Mouse (Mus musculus): ENCODE data around the gene Sergef.

Gene Sergef

DNA sequence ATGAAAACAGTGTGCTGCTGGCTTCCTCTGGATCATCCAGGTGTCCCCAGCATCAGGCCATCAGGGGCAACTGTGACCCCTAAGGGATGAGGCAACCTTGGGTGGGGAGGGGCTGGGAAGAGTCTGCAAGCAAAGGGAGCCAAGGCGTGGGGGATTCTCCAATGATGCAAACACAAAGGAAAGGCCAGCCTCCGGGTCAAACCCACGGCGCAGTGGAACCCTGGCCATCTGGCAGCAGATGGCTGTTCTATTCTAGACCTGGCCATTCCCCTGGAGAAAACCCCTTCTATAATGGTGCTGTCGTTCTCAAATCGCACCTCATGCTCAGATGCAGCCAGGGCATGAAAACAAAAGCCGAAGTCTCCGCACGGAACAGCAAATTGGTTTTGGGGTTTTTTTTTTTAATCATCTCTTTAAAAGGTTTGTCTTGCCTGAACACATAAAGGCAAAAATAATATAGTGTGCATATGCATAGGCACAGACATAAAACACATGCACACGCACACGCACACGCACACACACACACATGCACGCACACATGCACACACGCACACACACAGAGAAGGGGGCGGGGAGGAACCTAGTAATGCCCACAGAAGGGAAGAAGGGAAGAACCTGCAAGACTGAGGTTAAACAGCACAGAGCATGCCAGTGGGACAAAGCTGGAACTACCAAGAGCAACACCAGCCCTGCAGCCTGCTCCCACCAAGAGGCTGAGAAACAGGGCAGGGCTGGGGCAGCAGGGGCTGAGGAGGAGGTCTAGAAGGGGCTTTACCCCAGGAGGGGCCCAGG is 66.6 kb downstream of the Sergef start:
- DNase-seq: no peak

DNA sequence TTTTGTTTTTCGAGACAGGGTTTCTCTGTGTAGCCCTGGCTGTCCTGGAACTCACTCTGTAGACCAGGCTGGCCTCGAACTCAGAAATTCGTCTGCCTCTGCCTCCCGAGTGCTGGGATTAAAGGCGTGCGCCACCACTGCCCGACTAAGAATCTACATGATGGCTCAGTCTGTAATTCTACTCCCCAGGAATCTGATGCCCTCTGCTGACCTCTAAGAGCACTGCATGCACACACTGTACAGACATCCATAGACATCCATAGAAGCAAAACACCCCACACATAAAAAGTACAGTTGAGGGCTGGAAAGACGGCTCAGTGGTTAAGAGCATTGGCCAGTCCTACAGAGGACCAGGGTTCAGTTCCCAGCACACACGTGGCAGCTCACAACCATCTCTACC is 70.1 kb downstream of the Sergef start:
- peak; percentile 43 for DNase-seq

DNA sequence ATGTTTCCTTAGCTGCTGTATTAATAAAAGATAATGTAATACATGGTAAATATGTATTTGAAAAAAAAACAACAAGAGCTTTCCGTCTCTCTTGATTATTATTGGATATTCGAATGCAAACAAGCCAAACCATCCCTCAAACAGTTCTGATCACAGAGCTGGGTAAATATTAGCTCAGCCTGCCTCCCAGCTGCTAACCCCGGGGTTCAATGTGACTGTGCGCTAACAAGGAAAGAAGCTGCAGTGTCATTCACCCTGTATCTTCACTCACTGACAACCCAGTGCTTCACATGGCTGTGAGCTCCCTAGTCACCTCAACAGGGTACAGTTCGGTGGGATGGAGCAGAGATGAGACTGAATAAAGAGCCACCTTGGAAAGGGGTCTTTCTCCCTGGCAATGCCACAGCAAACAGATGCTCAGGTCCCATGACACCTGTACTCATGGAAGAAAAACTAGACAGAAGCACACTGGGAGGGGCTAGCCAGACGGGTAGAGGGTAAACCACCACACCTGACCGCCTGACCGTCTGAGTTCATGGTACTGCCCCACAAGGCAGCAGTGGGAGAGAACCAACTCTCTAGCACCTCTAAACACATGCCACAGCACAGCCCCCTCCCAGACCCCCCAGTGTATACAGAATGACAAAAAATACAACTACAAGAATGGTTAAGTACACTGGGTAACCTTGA is 73.1 kb downstream of the Sergef start:
- no peak for DNase-seq

DNA sequence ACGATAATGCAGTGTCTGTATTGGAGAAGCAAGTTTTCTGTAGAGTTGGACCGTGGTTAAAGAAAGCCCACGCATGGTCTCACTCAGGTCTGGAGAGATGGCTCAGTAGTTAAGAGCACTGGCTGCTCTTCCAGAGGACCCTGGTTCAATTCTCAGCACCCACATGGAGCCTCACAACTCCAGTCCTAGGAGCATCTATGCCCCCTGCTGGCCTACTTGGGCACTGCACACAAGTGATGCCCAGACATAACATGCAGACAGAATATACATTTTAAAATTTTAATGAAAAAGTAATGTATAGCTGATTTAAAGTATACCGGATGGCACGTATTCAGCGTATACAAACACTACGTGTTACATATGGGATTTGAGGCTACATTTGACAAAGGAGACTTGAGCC is 74.2 kb downstream of the Sergef start:
- DNase-seq: no peak

DNA sequence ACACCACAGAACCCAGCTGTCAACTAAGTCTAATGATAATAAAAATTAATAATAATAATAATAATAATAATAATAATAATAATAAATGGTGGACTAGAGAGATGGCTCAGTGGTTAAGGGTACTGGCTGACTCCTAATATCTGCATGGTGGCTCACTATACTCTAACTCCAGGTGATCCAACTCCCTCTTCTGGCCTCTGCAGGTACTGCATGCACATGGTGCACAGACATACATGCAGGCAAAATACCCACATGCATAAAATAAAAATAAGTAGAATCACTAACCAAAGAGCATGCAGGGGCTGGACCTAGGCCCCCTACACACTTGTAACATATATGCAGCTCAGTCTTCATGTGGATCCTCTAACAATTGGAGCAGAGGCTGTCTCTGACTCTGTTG is 75.8 kb downstream of the Sergef start:
- DNase-seq: no peak

DNA sequence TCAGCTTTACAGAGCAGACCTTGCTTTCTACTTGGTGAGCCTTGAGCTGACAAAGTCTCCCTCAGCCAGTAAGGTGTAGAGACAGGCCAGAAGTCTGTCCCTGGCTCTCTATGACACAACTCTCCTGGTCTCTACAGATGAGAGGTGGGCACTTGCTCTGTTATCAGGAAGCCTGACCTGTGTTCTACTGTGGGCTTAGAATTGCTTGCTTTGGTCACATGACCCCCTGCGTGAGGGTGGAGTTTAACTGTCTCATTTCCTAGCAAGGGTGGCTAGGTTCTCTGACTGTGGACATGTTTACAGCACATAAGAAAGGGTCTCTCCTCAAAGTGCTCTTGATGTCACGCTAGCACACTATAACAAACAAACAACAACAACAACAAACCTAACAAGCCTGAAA is 79.5 kb downstream of the Sergef start:
- no peak for DNase-seq

DNA sequence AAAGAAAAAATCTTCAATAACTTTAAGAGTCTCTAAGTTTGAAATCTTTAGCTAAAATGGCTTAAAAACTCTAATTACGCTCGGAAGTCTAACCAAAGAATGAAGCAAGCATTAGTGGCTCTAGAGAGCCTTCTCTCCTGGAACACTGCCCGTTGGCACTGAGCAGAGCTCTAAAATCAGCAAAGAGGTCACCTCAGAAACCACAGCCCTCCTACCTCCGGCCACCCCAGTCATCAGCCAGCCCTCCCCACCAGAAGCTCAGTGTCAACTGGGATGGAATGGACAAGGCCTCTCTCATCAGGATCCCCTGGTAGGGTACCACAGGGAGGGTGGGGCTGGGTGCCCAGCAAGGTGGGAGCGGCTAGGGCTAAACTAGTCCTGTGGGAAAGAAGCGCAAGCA is 80.0 kb downstream of the Sergef start:
- no peak for DNase-seq

DNA sequence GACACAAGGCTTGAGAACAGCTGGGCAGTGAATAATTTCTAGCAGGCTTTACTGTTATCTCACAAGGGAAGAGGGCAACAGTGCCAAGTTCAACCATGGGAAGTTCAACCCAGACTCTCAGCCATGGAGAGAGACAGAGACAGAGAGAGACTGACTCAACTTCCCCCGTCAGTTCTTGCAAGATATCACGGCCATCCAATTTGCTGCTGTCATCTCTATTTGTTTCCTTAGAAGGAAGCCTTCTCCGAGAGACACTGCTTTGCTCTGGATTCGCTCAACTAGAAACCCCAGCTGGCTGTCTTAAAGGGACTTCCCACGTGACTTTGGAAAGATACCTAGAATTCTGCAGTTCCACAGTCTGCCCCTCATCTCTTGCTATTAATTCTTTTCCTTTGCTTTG is 80.6 kb downstream of the Sergef start:
- DNase-seq: no peak

DNA sequence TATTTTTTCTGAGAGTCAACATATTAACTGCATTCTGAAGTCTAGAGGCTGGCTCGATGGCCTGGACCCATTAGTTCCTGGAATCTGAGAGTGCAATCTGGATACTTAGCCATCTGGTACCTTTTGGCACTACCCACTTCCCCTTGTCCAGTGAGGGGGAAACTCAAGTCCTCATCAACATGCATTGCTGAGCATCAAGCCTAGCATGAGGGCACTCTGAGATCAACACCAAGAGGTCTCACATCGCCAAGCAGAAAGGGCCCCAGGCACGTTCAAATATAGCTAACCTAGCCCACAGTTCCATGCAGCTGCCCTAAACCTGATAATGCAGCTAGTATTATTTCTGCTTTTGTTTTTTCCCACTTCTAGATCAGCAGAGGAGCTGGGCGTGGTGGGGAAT is 81.6 kb downstream of the Sergef start:
- DNase-seq: no peak

DNA sequence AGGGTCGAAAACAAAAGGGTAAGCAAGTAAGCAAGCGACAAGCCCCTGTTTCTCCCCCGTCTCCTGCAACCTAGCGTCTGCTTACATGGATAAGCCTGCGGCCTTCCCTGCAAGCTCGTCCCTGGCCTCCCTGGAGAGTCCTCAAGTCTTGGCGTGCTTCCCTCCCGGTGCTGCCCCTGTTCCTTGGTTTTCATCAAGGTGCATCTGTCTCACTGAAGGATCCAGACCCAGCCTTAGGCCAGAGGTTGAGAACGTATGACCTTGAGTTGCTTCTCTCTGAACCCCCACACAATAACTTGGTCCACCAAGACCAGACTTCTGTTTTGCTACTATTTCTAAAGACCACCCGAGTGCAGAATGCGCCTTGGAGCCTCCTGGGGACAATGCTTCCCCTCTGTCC is 82.2 kb downstream of the Sergef start:
- DNase-seq: no peak

DNA sequence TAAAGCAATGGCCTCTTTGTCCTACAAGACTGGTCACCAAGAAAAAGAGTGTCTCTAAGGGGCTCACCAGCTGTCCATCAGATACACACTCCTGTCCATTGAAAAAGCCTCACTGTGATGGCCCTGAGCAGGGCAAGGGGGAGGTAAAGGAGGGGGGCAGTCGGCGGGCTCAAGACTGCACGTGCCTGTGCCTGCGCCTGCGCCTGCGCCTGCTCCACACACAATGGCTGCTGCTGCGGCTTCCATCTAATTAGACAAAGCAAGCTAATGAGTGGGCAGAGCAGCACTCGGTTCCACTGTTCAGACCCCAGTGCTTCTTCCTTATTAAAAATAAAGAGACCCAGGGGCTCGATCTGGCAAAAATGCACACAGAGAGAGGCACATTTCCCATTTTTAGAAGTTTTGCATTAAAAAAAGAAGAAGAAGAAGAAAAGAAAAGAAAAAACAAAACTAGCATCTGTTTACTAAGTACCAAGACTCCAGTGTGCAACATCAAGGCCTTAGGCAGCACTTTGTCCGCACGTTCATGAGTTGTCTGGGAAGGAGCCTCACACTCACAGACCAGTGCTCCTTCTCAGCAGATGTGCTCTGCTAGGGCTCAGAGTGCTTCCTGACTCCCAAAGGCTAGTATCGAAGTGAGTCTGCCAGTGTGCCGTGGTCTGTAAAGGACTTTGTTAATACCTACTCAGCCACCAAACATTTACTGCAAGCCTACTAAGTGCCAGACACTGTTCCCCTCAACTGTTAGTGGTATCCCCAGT is 83.1 kb downstream of the Sergef start:
- no peak for DNase-seq

DNA sequence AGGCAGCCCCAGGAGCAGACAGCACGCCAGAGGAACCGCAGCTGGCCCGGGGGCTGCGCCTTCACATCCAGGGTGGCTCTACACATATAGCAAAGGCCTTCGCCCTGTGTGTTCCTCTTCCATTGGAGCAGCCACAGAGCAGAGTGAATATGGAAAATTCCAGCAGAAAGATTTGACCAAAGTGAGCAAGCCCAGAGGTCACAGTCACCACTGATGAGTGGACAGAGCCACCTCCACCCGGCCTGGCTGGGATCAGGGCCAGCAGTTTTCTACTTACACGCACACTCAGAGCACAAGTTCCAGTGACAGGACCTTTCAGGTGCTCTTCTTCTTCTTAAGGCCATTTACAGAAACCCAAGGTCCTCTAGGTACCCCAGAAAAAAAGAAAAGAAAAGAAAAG is 83.9 kb downstream of the Sergef start:
- peak; percentile 21 for DNase-seq

DNA sequence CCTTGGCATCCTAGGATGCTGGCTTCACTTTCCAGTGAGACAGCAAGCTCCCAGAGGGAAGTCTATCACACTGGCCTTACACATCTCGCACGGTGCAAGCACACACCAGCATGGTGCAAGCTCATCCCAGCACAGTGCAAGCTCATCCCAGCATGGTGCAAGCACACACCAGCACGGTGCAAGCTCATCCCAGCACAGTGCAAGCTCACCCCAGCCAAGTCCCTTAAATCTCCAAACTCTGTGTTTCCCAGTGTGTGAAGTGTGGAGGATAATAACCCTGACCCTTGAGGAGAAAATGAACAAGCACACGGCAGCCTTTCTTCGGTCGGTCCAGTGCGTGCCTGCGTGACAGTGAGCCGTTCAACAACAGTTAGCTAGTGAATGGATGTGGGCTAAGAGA is 84.8 kb downstream of the Sergef start:
- no peak for DNase-seq

DNA sequence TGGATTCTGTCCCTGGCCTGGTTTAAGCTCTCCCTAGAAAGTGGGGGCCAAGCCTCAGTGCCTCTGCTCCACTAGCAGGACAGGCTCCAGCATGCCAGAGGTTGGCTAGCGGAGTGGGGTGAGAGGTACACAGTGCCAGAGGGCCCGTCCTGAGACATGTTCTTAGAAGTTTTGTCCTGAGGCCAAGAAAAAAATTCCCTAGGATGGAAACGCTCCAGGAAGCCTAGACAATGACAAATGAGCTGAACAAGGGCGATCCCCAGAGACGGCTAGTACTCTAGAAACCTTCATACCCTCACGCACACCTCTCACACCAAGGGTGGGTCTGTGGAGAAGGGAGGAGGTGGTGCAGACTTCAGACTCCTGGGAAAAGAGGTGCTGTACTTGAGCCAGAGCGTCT is 85.6 kb downstream of the Sergef start:
- peak; percentile 23 for DNase-seq

DNA sequence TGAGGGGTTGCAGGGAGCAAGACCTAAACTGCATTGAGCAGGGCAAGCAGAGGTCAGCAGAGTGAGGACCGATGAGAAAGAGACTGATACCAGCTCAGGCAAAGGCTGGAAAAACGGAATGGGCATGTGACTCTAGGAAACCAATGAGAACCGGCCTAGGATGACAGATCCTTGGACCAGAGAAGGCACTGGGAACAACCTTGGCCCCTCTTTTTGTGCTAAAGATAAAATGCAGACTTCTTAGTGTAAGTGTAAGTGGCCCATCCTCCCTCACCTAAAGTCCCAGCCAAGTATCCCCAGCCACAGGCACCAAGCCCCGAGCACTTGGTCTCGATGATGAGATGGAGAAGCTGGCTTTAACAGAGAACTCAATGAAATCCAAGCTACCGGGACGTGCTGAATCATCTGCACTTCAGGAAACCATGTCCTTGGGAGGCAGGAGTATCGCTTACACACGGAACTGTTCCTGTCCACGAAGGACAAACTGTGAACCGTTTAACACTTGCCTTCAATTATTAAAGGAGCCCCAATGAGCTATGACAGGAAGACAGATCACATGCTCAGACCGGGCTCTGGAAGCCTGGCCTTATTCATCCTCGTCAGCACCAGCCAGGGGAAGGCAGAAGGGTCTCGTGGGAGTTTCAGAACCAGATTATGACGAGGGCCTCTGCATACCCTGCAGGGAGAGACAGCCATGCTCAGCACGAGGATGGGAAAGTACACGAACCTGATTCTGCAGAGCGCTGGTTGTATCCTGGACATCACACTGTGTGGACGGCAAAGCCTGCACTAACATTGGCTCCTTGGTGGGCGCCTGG is 87.5 kb downstream of the Sergef start:
- DNase-seq: no peak

DNA sequence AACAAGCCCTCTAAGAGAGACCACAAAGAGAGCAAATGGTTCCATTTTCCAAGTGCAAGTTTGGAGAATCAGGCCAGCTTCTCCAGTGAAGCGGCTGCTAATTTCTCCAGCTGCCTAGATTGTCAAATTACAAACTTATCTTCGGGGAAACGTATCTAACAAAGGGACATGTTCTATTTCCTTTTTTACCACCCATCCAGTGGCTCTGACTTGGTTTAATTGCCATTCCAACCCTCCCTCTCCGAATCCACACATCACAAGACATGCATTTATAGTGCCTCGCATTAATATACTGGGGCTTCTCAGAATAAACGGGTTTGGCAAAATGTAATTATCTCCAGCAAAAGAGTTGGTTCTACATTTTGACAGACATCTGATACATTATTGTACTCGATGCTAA is 88.4 kb downstream of the Sergef start:
- no peak for DNase-seq

DNA sequence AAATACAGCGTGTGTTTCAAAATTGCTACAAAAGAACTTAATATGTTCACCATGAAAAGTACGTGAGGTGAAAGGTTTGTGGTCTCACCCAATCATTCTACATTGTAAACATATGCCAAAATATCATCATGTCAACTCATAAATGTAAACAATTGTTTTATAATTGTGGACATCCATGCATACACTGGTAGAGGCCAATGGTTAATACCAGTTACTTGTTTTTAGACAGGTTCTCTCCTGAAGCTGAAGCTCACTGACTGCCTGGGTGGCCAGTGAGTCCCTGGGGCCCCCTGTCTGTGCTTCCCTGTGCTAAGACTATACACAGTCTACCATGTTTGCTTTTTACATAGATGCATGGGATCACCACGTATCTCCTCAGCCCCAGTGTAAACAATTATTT is 91.5 kb downstream of the Sergef start:
- DNase-seq: no peak

DNA sequence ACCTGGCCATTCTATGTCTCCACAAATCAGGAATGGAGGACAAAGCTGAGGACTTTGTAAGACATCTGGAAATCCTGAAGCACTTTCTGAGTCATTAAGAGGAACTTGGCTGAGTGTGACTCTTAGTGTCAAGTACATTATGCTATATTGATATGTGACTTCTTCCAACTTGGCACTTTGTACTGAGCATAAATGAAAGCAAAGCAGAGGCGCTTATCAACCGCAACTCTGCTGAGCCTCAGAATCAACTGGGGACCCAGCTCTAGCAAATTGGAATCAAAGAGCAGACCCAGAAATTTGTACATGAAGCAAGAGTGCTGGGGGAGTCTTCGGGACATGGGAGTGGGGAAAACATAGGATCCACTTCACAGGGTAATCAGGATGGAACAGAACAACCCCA is 92.0 kb downstream of the Sergef start:
- DNase-seq: no peak

DNA sequence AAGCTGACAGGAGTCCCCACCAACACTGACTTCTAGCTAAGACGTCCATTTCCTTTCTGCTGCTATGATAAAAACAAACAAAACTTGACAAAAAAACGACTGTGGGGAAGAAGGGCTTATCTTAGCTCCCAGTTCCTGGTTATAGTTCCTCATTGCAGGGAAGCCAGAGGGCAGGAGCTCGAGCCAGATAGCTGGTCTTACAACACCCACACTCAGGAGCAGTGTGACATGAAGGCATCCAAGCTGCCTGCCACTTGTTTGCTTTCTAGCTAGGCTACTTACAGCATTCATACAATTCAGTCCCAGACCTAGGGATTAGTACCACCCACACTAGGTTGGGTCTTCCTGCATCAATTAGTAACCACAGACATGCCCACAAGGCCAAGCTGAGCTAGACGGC is 93.1 kb downstream of the Sergef start:
- DNase-seq: no peak

DNA sequence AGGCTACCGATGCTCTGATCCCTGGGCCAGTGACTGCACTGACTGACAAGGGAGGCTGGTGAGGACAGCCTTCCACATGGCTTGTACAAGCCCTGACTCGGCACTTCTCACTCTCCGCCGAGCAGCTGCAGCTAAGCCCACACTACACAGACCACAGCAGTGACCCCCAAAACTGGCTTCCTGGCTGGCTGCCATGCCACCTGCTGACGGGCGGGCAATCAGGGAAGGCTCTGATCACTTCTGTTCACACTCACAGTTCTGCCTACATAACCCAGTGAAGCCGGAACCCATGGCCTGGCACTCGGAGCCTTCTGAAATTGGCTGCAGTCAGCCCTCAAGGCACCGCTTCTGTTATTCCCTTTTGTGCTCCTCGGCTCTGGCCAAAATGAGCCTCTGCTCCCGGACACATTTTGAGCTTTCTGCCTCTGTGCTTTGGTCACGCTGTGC is 95.4 kb downstream of the Sergef start:
- DNase-seq: no peak

DNA sequence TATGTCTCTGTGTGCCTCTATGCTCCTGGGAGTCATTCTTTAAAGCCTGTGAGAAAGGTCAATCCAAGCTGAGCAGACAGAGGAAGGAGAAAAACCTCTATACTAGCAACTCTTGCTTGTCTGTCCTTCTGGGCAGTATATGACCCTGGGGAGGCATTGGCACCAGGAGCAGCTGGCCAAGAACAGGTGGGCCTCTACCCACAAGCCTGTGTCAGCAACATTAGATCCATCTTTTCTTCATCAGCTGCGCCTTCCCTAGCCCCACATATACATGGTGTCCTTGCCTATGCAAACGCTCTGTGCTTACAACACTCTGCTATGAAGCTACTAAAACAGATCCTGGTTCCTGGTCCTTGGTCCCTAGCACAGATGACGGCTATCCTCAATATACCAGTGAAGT is 97.5 kb downstream of the Sergef start:
- no peak for DNase-seq

DNA sequence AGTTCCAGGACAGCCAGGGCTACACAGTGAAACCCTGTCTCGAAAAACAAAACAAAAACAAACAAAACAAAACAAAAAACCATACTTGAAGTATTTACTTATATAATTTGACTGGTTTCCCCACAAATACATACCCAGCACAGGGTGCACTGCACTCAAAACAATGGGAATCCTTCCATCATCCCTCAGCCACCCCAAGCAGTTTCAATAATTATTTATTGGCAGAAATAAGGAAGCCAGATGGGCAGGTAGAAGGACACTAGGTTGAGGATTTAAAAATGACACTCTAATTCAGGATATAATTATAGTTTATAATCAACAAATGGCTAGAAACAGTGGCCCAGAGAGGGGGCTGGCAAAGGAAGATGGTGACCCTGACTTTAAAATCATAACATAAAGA is 99.0 kb downstream of the Sergef start:
- DNase-seq: no peak

DNA sequence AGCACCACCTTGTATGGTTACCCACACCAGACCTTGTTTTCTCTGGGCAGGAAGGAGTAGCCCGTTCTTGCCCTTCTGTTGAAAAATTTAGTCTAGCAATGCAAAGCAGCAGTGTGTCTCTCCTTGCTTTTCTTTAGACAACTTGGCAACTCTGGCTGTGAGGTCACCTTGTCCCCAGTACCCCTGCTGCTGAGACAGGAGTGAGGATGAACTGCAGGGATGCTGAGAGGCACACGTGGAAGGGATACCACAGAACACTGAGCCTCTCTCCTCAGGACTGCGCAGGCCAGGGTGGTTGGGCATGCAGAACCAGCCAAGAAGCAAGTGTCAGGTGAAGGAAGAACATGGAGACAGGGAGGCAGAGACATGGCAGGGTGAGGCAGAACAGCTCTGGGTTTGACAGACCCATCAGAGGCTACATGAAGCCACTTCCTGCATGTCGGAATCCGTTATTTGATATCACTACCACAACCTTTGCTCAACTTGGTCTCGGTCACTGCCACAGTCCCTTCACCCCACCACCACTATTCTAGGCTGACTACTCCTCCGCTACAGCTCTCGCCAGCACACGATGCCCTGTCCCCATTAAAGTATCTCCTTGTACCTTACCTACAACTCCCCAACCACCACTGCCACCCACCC is 103.0 kb downstream of the Sergef start:
- DNase-seq: no peak

Data from kidney, adult 18-20 months (tissue).